Mouse (Mus musculus): ENCODE measurements at regions not wholly inside any gene's neighbourhood (a gene's known extent, or its start where the extent isn't known, plus 50 kb on each side); places are given as distances from the start of the nearest gene placed in this dataset.
"Not testable (repeated sequence)": the region's sequence is repeated elsewhere in the genome, so short reads cannot be mapped to it uniquely, and the experiment has no call there.

DNA sequence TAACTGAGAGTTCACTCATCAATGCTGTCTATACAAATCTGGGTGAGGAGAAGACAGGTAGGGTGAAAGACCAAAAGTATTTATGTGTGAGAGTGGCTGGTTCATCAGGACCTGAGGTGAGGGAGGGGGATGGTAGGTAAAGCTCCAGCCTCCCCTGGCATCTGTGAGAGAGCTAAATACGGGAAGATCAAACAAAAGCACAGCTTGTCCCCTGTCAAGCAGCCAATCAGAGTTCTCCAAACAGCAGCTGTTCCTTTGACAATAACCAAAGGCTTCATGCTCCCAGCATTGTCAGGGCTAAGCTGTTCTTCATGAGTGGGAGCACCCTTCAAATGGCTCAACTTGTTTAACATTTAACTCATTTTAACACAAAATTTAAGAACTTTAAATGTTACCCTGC, 160.1 kb upstream of the Map1b start:
- no peak overlapping the region for H3K4me3 ChIP-seq (ENCODE audit: low read length)
- 12% methylated on average over 1 of the region's 1 CpGs for WGBS
- H3K9me3 ChIP-seq (ENCODE audit: control insufficient read depth, low read length): no peaks in the 10 kb centered on the region
- no peaks in the 10 kb centered on the region for H3K27me3 ChIP-seq (ENCODE audit: control insufficient read depth, insufficient read depth, low read length)
- no peak overlapping the region for H3K4me2 ChIP-seq (replicated peaks; ENCODE audit: low read depth, low read length)
- no peaks in the 10 kb centered on the region for H3K36me3 ChIP-seq (ENCODE audit: control insufficient read depth, insufficient read depth, low read length)
- no peak overlapping the region for H3K9ac ChIP-seq (ENCODE audit: low read depth, low read length)
- no peak for ATAC-seq (ENCODE audit: low FRiP score, low TSS enrichment)
- H3K27ac ChIP-seq (ENCODE audit: low read depth, low read length): no peak overlapping the region
- H3K4me1 ChIP-seq (ENCODE audit: control insufficient read depth, insufficient read depth, low read length): no peaks in the 10 kb centered on the region

DNA sequence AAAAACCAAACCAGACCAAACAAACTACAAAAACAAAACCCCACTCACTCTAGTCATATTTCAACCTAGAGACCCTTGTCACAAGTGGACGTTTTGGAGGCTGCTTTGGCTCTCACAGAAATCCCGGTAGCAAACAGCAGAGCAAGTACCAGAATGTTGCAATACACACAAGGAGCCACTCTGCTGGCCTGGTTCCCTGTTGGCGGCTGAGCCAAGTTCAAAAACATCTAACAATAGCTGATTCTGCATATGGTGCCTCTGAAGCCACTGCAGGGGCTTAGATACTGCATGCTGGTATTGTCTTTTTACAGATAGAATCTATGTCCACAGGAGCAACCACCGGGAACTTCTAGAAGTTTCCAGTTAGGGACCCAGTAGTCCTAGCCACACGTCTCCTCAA, 159.6 kb upstream of the Map1b start:
- no peak for ATAC-seq (ENCODE audit: low FRiP score, low TSS enrichment)
- WGBS: 70% methylated on average over 5 of the region's 5 CpGs
- no peaks in the 10 kb centered on the region for H3K27me3 ChIP-seq (ENCODE audit: control insufficient read depth, insufficient read depth, low read length)
- no peak overlapping the region for H3K27ac ChIP-seq (ENCODE audit: low read depth, low read length)
- H3K9me3 ChIP-seq (ENCODE audit: control insufficient read depth, low read length): no peaks in the 10 kb centered on the region
- no peak overlapping the region for H3K4me2 ChIP-seq (replicated peaks; ENCODE audit: low read depth, low read length)
- no peaks in the 10 kb centered on the region for H3K36me3 ChIP-seq (ENCODE audit: control insufficient read depth, insufficient read depth, low read length)
- H3K9ac ChIP-seq (ENCODE audit: low read depth, low read length): no peak overlapping the region
- H3K4me3 ChIP-seq (ENCODE audit: low read length): no peak overlapping the region
- H3K4me1 ChIP-seq (ENCODE audit: control insufficient read depth, insufficient read depth, low read length): no peaks in the 10 kb centered on the region

- H3K36me3 ChIP-seq (ENCODE audit: control insufficient read depth, insufficient read depth, low read length): no peaks in the 10 kb centered on the region
- no peaks in the 10 kb centered on the region for H3K4me1 ChIP-seq (ENCODE audit: control insufficient read depth, insufficient read depth, low read length)
- no peak overlapping the region for H3K4me3 ChIP-seq (ENCODE audit: low read length)
- no peaks in the 10 kb centered on the region for H3K9me3 ChIP-seq (ENCODE audit: control insufficient read depth, low read length)
- WGBS: 70% methylated on average over 1 of the region's 1 CpGs
- ATAC-seq (ENCODE audit: low FRiP score, low TSS enrichment): no peak
- no peaks in the 10 kb centered on the region for H3K27me3 ChIP-seq (ENCODE audit: control insufficient read depth, insufficient read depth, low read length)
- H3K9ac ChIP-seq (ENCODE audit: low read depth, low read length): no peak overlapping the region
- H3K27ac ChIP-seq (ENCODE audit: low read depth, low read length): no peak overlapping the region
- no peak overlapping the region for H3K4me2 ChIP-seq (replicated peaks; ENCODE audit: low read depth, low read length)
Observed at GRCm38 (mm10) chr13:99672714-99673113, 156.4 kb upstream of the Map1b start.

- no peak overlapping the region for H3K4me2 ChIP-seq (replicated peaks; ENCODE audit: low read depth, low read length)
- H3K27me3 ChIP-seq (ENCODE audit: control insufficient read depth, insufficient read depth, low read length): no peaks in the 10 kb centered on the region
- no peaks in the 10 kb centered on the region for H3K36me3 ChIP-seq (ENCODE audit: control insufficient read depth, insufficient read depth, low read length)
- H3K9me3 ChIP-seq (ENCODE audit: control insufficient read depth, low read length): no peaks in the 10 kb centered on the region
- 77% methylated on average over 10 of the region's 10 CpGs for WGBS
- no peak overlapping the region for H3K27ac ChIP-seq (ENCODE audit: low read depth, low read length)
- H3K9ac ChIP-seq (ENCODE audit: low read depth, low read length): no peak overlapping the region
- H3K4me3 ChIP-seq (ENCODE audit: low read length): no peak overlapping the region
- no peaks in the 10 kb centered on the region for H3K4me1 ChIP-seq (ENCODE audit: control insufficient read depth, insufficient read depth, low read length)
- ATAC-seq (ENCODE audit: low FRiP score, low TSS enrichment): no peak
Observed at GRCm38 (mm10) chr13:99671747-99672146, 155.4 kb upstream of the Map1b start.

DNA sequence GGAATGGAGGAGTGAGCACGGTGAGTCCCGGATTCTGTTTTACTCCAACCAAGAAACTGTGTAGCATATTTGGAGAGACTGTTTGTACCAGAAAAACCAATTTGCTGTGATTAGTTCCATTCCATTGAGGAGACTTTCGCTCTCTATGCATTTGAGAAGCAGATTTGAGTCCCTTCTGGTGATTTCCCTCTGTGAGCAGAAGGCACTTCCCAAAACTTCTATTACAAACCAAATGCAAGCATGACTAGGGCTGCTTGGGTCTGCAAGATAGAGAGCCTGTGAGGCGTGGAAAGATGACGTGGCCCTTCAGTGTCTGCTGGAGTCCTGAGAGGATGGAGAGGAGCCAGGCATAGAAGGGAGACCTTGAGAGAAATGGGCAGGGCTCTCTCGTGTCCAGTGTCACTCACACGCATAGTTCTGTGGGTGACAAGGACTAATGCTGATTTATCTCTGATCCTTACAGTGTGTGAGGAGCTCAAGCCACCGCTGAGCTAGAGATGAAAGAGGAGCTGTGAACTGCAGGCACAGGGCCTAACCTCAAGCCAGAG, 153.7 kb upstream of the Map1b start:
- no peaks in the 10 kb centered on the region for H3K9me3 ChIP-seq (ENCODE audit: control insufficient read depth, low read length)
- no peak overlapping the region for H3K27ac ChIP-seq (ENCODE audit: low read depth, low read length)
- no peaks in the 10 kb centered on the region for H3K27me3 ChIP-seq (ENCODE audit: control insufficient read depth, insufficient read depth, low read length)
- H3K4me1 ChIP-seq (ENCODE audit: control insufficient read depth, insufficient read depth, low read length): no peaks in the 10 kb centered on the region
- no peak overlapping the region for H3K4me3 ChIP-seq (ENCODE audit: low read length)
- 81% methylated on average over 8 of the region's 8 CpGs for WGBS
- no peak for ATAC-seq (ENCODE audit: low FRiP score, low TSS enrichment)
- no peak overlapping the region for H3K9ac ChIP-seq (ENCODE audit: low read depth, low read length)
- no peaks in the 10 kb centered on the region for H3K36me3 ChIP-seq (ENCODE audit: control insufficient read depth, insufficient read depth, low read length)
- H3K4me2 ChIP-seq (replicated peaks; ENCODE audit: low read depth, low read length): no peak overlapping the region

DNA sequence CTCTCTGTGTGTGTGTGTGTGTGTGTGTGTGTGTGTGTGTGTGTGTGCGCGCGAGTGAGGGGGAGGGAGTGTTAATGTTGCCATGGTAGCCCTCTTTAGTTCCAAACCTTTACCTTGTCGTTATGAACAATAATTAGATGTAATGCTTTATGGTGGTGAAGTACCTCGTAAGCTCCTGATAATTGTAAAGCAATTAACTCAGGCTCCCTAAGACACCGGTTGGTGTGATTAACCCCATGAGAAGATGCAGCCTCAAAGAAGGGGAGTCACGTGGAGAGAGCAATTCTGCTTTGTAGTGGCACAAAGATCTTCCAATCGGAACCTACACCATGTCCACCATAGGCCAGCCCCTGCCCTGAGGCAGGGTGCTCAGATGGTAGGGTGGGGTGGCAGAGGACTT, 152.3 kb upstream of the Map1b start:
- Histone ChIP-seq H3K9me3 (ENCODE audit: control insufficient read depth, low read length) (no peaks in the 10 kb centered on the region), H3K4me1 (ENCODE audit: control insufficient read depth, insufficient read depth, low read length) (no peaks in the 10 kb centered on the region), H3K27ac (ENCODE audit: low read depth, low read length) (no peak overlapping the region), H3K4me2 (replicated peaks; ENCODE audit: low read depth, low read length) (no peak overlapping the region), H3K36me3 (ENCODE audit: control insufficient read depth, insufficient read depth, low read length) (no peaks in the 10 kb centered on the region), H3K27me3 (ENCODE audit: control insufficient read depth, insufficient read depth, low read length) (no peaks in the 10 kb centered on the region), H3K4me3 (ENCODE audit: low read length) (no peak overlapping the region), H3K9ac (ENCODE audit: low read depth, low read length) (no peak overlapping the region)
- WGBS: 50% methylated on average over 8 of the region's 8 CpGs
- ATAC-seq (ENCODE audit: low FRiP score, low TSS enrichment): no peak

DNA sequence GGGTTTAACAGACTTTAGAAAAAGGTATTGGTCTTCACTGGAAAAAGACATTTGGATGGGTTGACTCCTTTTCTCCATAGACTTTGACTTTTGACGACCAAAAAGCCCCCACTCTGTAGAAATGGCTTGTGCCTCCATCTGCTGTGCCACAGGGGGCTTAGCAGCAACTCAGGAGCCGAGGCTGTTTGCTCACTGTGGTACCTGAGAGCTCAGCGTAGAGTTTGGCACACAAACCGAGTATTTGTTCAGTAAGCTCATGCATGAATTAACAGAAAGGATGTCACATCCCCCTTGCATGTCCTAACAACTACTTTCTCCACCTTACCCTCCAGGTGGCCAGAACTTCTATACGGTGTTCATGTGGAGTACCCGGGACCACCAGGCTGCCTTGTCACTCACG, 149.7 kb upstream of the Map1b start:
- 84% methylated on average over 7 of the region's 7 CpGs for WGBS
- Histone ChIP-seq H3K4me3 (ENCODE audit: low read length) (no peak overlapping the region), H3K4me2 (replicated peaks; ENCODE audit: low read depth, low read length) (no peak overlapping the region), H3K9me3 (ENCODE audit: control insufficient read depth, low read length) (no peaks in the 10 kb centered on the region), H3K27ac (ENCODE audit: low read depth, low read length) (no peak overlapping the region), H3K9ac (ENCODE audit: low read depth, low read length) (no peak overlapping the region), H3K27me3 (ENCODE audit: control insufficient read depth, insufficient read depth, low read length) (no peaks in the 10 kb centered on the region), H3K36me3 (ENCODE audit: control insufficient read depth, insufficient read depth, low read length) (no peaks in the 10 kb centered on the region), H3K4me1 (ENCODE audit: control insufficient read depth, insufficient read depth, low read length) (no peaks in the 10 kb centered on the region)
- no peak for ATAC-seq (ENCODE audit: low FRiP score, low TSS enrichment)

- not testable (repeated sequence) for H3K27me3 ChIP-seq (ENCODE audit: control insufficient read depth, insufficient read depth, low read length); H3K36me3 ChIP-seq (ENCODE audit: control insufficient read depth, insufficient read depth, low read length); H3K27ac ChIP-seq (ENCODE audit: low read depth, low read length); ATAC-seq (ENCODE audit: low FRiP score, low TSS enrichment); H3K9ac ChIP-seq (ENCODE audit: low read depth, low read length); H3K4me2 ChIP-seq (replicated peaks; ENCODE audit: low read depth, low read length); H3K9me3 ChIP-seq (ENCODE audit: control insufficient read depth, low read length); H3K4me1 ChIP-seq (ENCODE audit: control insufficient read depth, insufficient read depth, low read length); H3K4me3 ChIP-seq (ENCODE audit: low read length)
- WGBS: 83% methylated on average over 12 of the region's 12 CpGs
Observed at GRCm38 (mm10) chr13:99663422-99663821, 147.1 kb upstream of the Map1b start.

- Histone ChIP-seq H3K27me3 (ENCODE audit: control insufficient read depth, insufficient read depth, low read length) (no peaks in the 10 kb centered on the region), H3K27ac (ENCODE audit: low read depth, low read length) (no peak overlapping the region), H3K4me2 (replicated peaks; ENCODE audit: low read depth, low read length) (no peak overlapping the region), H3K4me3 (ENCODE audit: low read length) (no peak overlapping the region), H3K9me3 (ENCODE audit: control insufficient read depth, low read length) (no peaks in the 10 kb centered on the region), H3K9ac (ENCODE audit: low read depth, low read length) (no peak overlapping the region), H3K4me1 (ENCODE audit: control insufficient read depth, insufficient read depth, low read length) (no peaks in the 10 kb centered on the region), H3K36me3 (ENCODE audit: control insufficient read depth, insufficient read depth, low read length) (no peaks in the 10 kb centered on the region)
- 69% methylated on average over 6 of the region's 6 CpGs for WGBS
- ATAC-seq (ENCODE audit: low FRiP score, low TSS enrichment): no peak
Observed at GRCm38 (mm10) chr13:99647661-99648204, 131.4 kb upstream of the Map1b start.
